Mouse (Mus musculus): Measurements from ENCODE around the gene Acsf2. TPM values are rescaled to one million over a fixed set of nuclear protein-coding genes. Genes with fewer than 3 reads are reported as not detected.

The Acsf2 gene
- polyA plus RNA-seq, 1 experiment from 2014 or later = 2.6 TPM

DNA sequence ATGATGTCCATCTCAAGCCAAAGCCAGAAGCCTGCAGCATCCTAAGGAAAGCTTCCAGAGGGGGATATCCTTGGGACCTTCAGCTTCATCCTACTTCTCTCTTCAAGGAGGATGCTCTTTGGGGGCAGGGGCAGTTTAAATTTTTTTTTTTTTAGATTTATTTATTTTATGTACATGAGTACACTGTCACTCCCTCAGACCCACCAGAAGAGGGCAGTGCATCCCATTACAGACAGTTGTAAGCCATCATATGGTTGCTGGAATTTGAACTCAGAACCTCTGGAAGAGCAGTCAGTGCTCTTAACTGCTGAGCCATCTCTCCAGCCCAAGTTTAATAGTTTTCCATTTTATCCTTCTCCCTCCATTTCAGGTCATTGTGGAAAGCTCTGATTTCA is 19.8 kb upstream of the Acsf2 start:
- no peak overlapping the region for H3K27ac ChIP-seq
- H3K4me1 ChIP-seq = no peaks in the 10 kb centered on the region
- no peaks in the 10 kb centered on the region for H3K27me3 ChIP-seq (replicated peaks)
- no peaks in the 10 kb centered on the region for H3K36me3 ChIP-seq
- H3K9ac ChIP-seq = no peak overlapping the region
- H3K9me3 ChIP-seq = no peaks in the 10 kb centered on the region
- no peak for ATAC-seq (ENCODE audit: low FRiP score, low read depth)
- H3K4me2 ChIP-seq (replicated peaks) = no peak overlapping the region
- no peak overlapping the region for H3K4me3 ChIP-seq

GRCm38 (mm10) chr11:94620766-94621457 is 19.2 kb upstream of the Acsf2 start:
- Histone ChIP-seq H3K4me2 (replicated peaks) (no peak overlapping the region), H3K4me1 (no peaks in the 10 kb centered on the region), H3K36me3 (no peaks in the 10 kb centered on the region), H3K27me3 (replicated peaks) (no peaks in the 10 kb centered on the region), H3K9me3 (no peaks in the 10 kb centered on the region), H3K27ac (no peak overlapping the region), H3K9ac (no peak overlapping the region), H3K4me3 (no peak overlapping the region)
- no peak for ATAC-seq (ENCODE audit: low FRiP score, low read depth)
- 59% methylated on average over 6 of the region's 6 CpGs for WGBS

- no peaks in the 10 kb centered on the region for H3K9me3 ChIP-seq
- WGBS = 94% methylated on average over 2 of the region's 2 CpGs
These were observed 16.0 kb upstream of the Acsf2 start for GRCm38 (mm10) chr11:94617646-94618045.

DNA sequence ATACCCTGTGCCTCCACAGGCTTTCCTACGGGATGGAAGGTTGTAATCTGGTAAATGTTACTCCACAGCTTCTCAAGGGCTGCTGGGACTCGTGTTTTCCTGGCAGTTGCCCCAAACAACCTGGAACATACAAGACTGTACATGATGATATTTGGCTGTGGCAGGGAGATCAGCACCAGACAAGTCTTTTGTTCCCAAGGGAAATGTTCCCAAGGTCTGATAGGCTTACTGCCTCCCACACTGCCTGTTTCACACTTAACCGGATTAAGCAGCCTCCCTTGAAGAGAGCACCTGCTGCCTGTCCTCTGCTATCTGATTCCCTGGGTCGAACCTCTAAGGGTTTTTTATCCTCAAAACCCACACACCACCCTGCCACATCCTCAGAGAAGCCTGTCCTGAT is 13.8 kb upstream of the Acsf2 start:
- no peaks in the 10 kb centered on the region for H3K36me3 ChIP-seq
- WGBS = 46% methylated on average over 4 of the region's 4 CpGs
- H3K9ac ChIP-seq = no peak overlapping the region
- no peak overlapping the region for H3K4me2 ChIP-seq (replicated peaks)
- H3K9me3 ChIP-seq = no peaks in the 10 kb centered on the region
- ATAC-seq (ENCODE audit: low FRiP score, low read depth) = no peak
- no peak overlapping the region for H3K4me3 ChIP-seq
- H3K27ac ChIP-seq = no peak overlapping the region
- no peaks in the 10 kb centered on the region for H3K27me3 ChIP-seq (replicated peaks)
- H3K4me1 ChIP-seq = no peaks in the 10 kb centered on the region

More at GRCm38 (mm10) chr11:94617646-94618045, 16.0 kb upstream of the Acsf2 start:
- H3K9ac ChIP-seq = no peak overlapping the region
- ATAC-seq (ENCODE audit: low FRiP score, low read depth) = no peak
- no peak overlapping the region for H3K27ac ChIP-seq
- no peaks in the 10 kb centered on the region for H3K4me1 ChIP-seq
- H3K27me3 ChIP-seq (replicated peaks) = no peaks in the 10 kb centered on the region
- H3K4me3 ChIP-seq = no peak overlapping the region
- H3K4me2 ChIP-seq (replicated peaks) = no peak overlapping the region
- H3K36me3 ChIP-seq = no peaks in the 10 kb centered on the region

GRCm38 (mm10) chr11:94614603-94615002 is 12.9 kb upstream of the Acsf2 start:
- Histone ChIP-seq H3K4me1 (no peaks in the 10 kb centered on the region), H3K36me3 (no peaks in the 10 kb centered on the region), H3K4me3 (no peak overlapping the region), H3K9ac (no peak overlapping the region), H3K4me2 (replicated peaks) (no peak overlapping the region), H3K27ac (no peak overlapping the region), H3K9me3 (no peaks in the 10 kb centered on the region), H3K27me3 (replicated peaks) (no peaks in the 10 kb centered on the region)
- 78% methylated on average over 4 of the region's 4 CpGs for WGBS
- no peak for ATAC-seq (ENCODE audit: low FRiP score, low read depth)

- Histone ChIP-seq H3K4me3 (no peak overlapping the region), H3K27ac (no peak overlapping the region), H3K27me3 (replicated peaks) (no peaks in the 10 kb centered on the region), H3K4me1 (no peaks in the 10 kb centered on the region), H3K9ac (no peak overlapping the region), H3K36me3 (no peaks in the 10 kb centered on the region), H3K4me2 (replicated peaks) (no peak overlapping the region), H3K9me3 (no peaks in the 10 kb centered on the region)
- WGBS = 69% methylated on average over 4 of the region's 4 CpGs
- 0 out of 2 replicates have a peak, but pooled peaks have one; percentile 21 for ATAC-seq (ENCODE audit: low FRiP score, low read depth)
These were observed 9.4 kb upstream of the Acsf2 start for GRCm38 (mm10) chr11:94610744-94611740.

GRCm38 (mm10) chr11:94602356-94602955 is 785 bp upstream of the Acsf2 start:
- Histone ChIP-seq H3K27ac (no peak overlapping the region), H3K4me3 (no peak overlapping the region), H3K4me1 (peaks cover 5% of the 10 kb centered on the region), H3K9ac (no peak overlapping the region), H3K36me3 (no peaks in the 10 kb centered on the region), H3K4me2 (replicated peaks) (peak overlapping the region; percentile 77), H3K9me3 (no peaks in the 10 kb centered on the region), H3K27me3 (replicated peaks) (no peaks in the 10 kb centered on the region)
- 71% methylated on average over 11 of the region's 11 CpGs for WGBS
- ATAC-seq (ENCODE audit: low FRiP score, low read depth) = no peak

GRCm38 (mm10) chr11:94600447-94600846 is 1.2 kb downstream of the Acsf2 start:
- 92% methylated on average over 7 of the region's 7 CpGs for WGBS
- Histone ChIP-seq H3K27me3 (replicated peaks) (no peaks in the 10 kb centered on the region), H3K9ac (no peak overlapping the region), H3K36me3 (no peaks in the 10 kb centered on the region; the same call in 1 of the 2 replicates), H3K4me2 (replicated peaks) (peak overlapping the region; percentile 77; the same call in 1 of the 2 replicates), H3K4me3 (no peak overlapping the region), H3K9me3 (no peaks in the 10 kb centered on the region), H3K27ac (no peak overlapping the region), H3K4me1 (peaks cover 5% of the 10 kb centered on the region)
- no peak for ATAC-seq (ENCODE audit: low FRiP score, low read depth)

DNA sequence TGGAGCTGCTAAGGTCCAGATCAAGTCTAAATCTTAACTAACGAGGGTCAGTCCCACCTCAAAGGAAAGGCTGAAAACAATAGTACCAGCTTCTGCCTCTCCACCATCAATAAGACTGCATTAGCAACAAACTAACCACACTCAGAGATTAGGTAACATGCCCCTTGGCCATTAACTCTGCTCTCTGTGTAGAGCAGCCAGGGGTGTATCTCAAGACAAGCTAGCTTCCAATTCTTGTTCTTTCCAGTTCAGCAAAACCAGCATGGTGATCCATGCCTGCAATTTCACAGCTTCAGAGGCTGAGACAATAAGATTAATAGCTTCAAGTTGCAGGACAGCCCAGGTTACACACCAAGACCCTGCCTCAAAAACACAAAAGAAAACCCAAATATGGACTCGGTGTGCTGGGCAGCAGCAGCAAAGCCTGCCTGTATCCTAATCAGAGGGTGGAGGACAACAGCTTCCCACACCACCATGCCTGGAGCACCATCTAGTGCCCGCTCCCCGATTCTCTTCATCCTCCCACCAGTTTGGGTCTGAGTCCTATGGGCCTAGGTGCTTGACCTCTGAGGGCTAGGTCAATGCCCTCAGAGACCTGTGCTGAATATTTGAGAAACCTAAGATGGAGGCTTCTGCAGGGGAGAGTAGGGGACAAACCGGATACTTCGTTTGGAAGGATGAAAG is 3.1 kb downstream of the Acsf2 start:
- no peaks in the 10 kb centered on the region for H3K9me3 ChIP-seq

DNA sequence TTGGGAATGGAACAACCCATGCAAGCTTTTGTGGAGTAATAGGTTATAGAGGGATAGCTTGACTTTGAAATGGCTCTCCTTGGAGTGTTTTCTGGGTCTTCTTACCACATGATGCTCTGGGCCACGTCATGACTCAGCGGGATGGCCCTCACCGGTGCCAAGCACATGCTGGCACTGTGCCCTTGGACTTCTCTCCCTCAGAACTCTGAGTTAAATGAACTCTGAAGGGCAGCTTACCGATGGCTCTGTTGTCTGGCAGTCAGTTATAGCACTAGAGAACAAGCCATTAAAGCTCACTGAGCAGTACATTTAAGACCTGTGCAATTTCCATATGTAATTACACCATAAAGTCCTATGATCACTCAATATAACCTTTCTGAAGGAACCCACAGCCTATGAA is 4.4 kb downstream of the Acsf2 start:
- Histone ChIP-seq H3K4me1 (peaks cover 5% of the 10 kb centered on the region), H3K9me3 (no peaks in the 10 kb centered on the region), H3K27ac (no peak overlapping the region), H3K9ac (no peak overlapping the region), H3K4me2 (replicated peaks) (no peak overlapping the region), H3K36me3 (no peaks in the 10 kb centered on the region; the same call in 1 of the 2 replicates), H3K27me3 (replicated peaks) (no peaks in the 10 kb centered on the region), H3K4me3 (no peak overlapping the region)
- 77% methylated on average over 4 of the region's 4 CpGs for WGBS
- ATAC-seq (ENCODE audit: low FRiP score, low read depth) = no peak

More for the DNA sequence above, 3.1 kb downstream of the Acsf2 start:
- H3K27ac ChIP-seq = no peak overlapping the region
- no peak overlapping the region for H3K4me3 ChIP-seq
- no peaks in the 10 kb centered on the region; the same call in 1 of the 2 replicates for H3K36me3 ChIP-seq
- H3K27me3 ChIP-seq (replicated peaks) = no peaks in the 10 kb centered on the region
- peaks cover 5% of the 10 kb centered on the region for H3K4me1 ChIP-seq
- no peak for ATAC-seq (ENCODE audit: low FRiP score, low read depth)
- 81% methylated on average over 6 of the region's 6 CpGs for WGBS
- H3K9ac ChIP-seq = no peak overlapping the region
- no peak overlapping the region for H3K4me2 ChIP-seq (replicated peaks)

DNA sequence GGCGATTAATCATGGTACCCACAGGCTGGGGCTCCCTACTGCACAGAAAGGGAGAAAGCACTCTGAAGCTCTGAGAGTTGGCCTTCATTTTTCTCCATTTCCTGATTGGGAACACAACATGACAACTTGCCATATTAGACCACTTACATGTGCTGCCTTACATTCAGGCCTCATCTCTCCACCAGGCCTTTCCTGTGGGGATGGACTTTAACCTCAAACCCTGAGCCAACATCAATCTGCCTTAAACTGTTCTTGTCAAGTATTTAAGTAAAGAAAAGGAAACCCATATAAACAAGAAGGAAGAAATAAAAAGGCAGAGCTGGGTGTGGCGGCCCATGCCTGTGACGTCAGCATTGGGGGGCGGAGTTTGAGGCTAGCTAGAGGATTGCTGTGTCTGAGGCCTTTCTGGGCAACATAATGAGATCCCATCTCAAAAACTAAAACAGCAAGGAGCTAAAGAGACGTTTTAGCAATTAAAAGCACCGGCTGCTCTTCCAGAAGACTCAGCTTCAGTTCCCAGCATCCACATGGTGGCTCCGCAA is 5.3 kb downstream of the Acsf2 start:
- Histone ChIP-seq H3K9ac (no peak overlapping the region), H3K4me1 (0 out of 2 replicates have a peak, but pooled peaks cover 4% of the 10 kb centered on the region), H3K27me3 (replicated peaks) (no peaks in the 10 kb centered on the region), H3K4me3 (no peak overlapping the region), H3K9me3 (no peaks in the 10 kb centered on the region), H3K27ac (no peak overlapping the region), H3K36me3 (no peaks in the 10 kb centered on the region; the same call in 1 of the 2 replicates), H3K4me2 (replicated peaks) (no peak overlapping the region)
- ATAC-seq (ENCODE audit: low FRiP score, low read depth) = no peak
- 79% methylated on average over 7 of the region's 7 CpGs for WGBS

All from neural tube, embryonic 12.5 days (tissue).